ENCODE assay signal across 18 mouse cellular contexts in genomic region chr6:43633308-43633963, GRCm38 (mm10). TPM values are rescaled to one million over a fixed set of nuclear protein-coding genes. Genes with fewer than 3 reads are reported as not detected.
A peak's percentile ranks its signal among the peaks of the same experiment; 100 is the strongest.
DNase-seq lines count a peak whose midpoint lies in the region; ATAC-seq and TF ChIP-seq lines count a peak whose summit lies in the region.
"Had no signal": no experiment of that assay in that cellular context is flagged by ENCODE, and none has a peak within 500 bp of the region (broad histone marks: within the 10 kb centered on the region; RNA-seq: fewer than 3 reads in every experiment).

No protein-coding gene starts in this region.

- TF ChIP-seq CTCF in CH12.LX (conservative IDR thresholded peaks at IDR 0.05 in 1 of 2, IDR thresholded peaks at IDR 0.05 in 1 of 2; ENCODE audit: low read depth in 2 of 2, low read length in 2 of 2): no peak
- no peak for TF ChIP-seq CTCF in embryonic fibroblast, embryonic 13.5 days (IDR thresholded peaks at IDR 0.05; ENCODE audit: borderline replicate concordance, insufficient read depth, low read length)

- H3K4me2 ChIP-seq in CH12.LX (ENCODE audit: insufficient read depth, low read depth, poor library complexity, severe bottlenecking) (no peak overlapping the region), myocyte (ENCODE audit: low read depth) (peak overlapping the region; percentile 16)
- H3K4me2 ChIP-seq in hindbrain, embryonic 13.5 days: no peak overlapping the region
- H3K4me2 ChIP-seq: embryonic facial prominence, embryonic 15.5 days; forebrain, embryonic 15.5 days; heart, embryonic 12.5 days; hindbrain, embryonic 15.5 days had no signal

- H3ac ChIP-seq in myocyte (ENCODE audit: control insufficient read depth, insufficient read length): no peak overlapping the region

- no peaks in the 10 kb centered on the region for H3K9me3 ChIP-seq in CH12.LX (replicated peaks; ENCODE audit: low read length)
- H3K9me3 ChIP-seq in hindbrain, embryonic 13.5 days: no peaks in the 10 kb centered on the region
- H3K9me3 ChIP-seq: embryonic facial prominence, embryonic 15.5 days; forebrain, embryonic 15.5 days; heart, embryonic 12.5 days; hindbrain, embryonic 10.5 days; hindbrain, embryonic 15.5 days had no signal

- no peak for TF ChIP-seq EP300 in CH12.LX (IDR thresholded peaks at IDR 0.05; ENCODE audit: low read length)

- no peak for TF ChIP-seq RAD21 in CH12.LX (IDR thresholded peaks at IDR 0.05; ENCODE audit: low read depth, low read length)

- H3K27me3 ChIP-seq in CH12.LX (replicated peaks): no peaks in the 10 kb centered on the region
- H3K27me3 ChIP-seq in myocyte (ENCODE audit: control insufficient read depth, insufficient read depth, insufficient read length): no peaks in the 10 kb centered on the region
- H3K27me3 ChIP-seq in hindbrain, embryonic 13.5 days: no peaks in the 10 kb centered on the region
- H3K27me3 ChIP-seq: embryonic facial prominence, embryonic 15.5 days; forebrain, embryonic 15.5 days; heart, embryonic 12.5 days; hindbrain, embryonic 15.5 days had no signal

- H3K4me3 ChIP-seq in CH12.LX (replicated peaks in 1 of 3; ENCODE audit: low read depth in 2 of 3, low read length in 2 of 3, poor library complexity in 1 of 3) (no peak overlapping the region), myocyte (no peak overlapping the region)
- H3K4me3 ChIP-seq in embryonic fibroblast, embryonic 13.5 days (ENCODE audit: insufficient read depth, low read length): no peak overlapping the region
- no peak overlapping the region for H3K4me3 ChIP-seq in hindbrain, embryonic 13.5 days
- H3K4me3 ChIP-seq: embryonic facial prominence, embryonic 15.5 days; forebrain, embryonic 15.5 days; heart, adult 2 months; heart, embryonic 12.5 days; hindbrain, embryonic 10.5 days; hindbrain, embryonic 15.5 days had no signal

- DNase-seq in 3T3-L1 (ENCODE audit: low read depth, low spot score): peak; percentile 67
- no peak for DNase-seq in CH12.LX (ENCODE audit: extremely low read depth)
- DNase-seq in thymus, postnatal 0 days (ENCODE audit: low spot score): no peak
- DNase-seq: adrenal gland, postnatal 10 days; cerebellum, adult 11 months; cerebellum, adult 8-10 months; cerebellum, postnatal 14 days; embryo, embryonic 11 days; gastrocnemius, postnatal 10 days; heart, adult 2 months had no signal

- H3K36me3 ChIP-seq in CH12.LX (replicated peaks in 1 of 2; ENCODE audit: control insufficient read depth in 1 of 2, insufficient read depth in 1 of 2, low read length in 1 of 2) (no peaks in the 10 kb centered on the region), myocyte (ENCODE audit: control insufficient read depth, insufficient read depth) (no peaks in the 10 kb centered on the region)
- no peaks in the 10 kb centered on the region for H3K36me3 ChIP-seq in hindbrain, embryonic 13.5 days
- H3K36me3 ChIP-seq: embryonic facial prominence, embryonic 15.5 days; forebrain, embryonic 15.5 days; heart, embryonic 12.5 days; hindbrain, embryonic 10.5 days; hindbrain, embryonic 15.5 days had no signal

- H3K27ac ChIP-seq in CH12.LX (ENCODE audit: insufficient read depth, low read depth): no peak overlapping the region
- peak overlapping the region; percentile 61; the same call in 1 of the 2 replicates for H3K27ac ChIP-seq in embryonic fibroblast, embryonic 13.5 days (ENCODE audit: insufficient read depth, low read length)
- no peak overlapping the region for H3K27ac ChIP-seq in hindbrain, embryonic 13.5 days
- H3K27ac ChIP-seq: embryonic facial prominence, embryonic 15.5 days; forebrain, embryonic 15.5 days; heart, adult 2 months; hindbrain, embryonic 10.5 days; hindbrain, embryonic 15.5 days had no signal

- WGBS in hindbrain, embryonic 13.5 days: 90% methylated on average over 3 of the region's 3 CpGs

- in situ Hi-C loops in CH12.LX (cut with MboI; ENCODE audit: low pct_ligation_motif_present, low pct_unique_long_range_greater_than_20kb, low sequenced_read_pairs): no loop called here

- no peak overlapping the region for H3K9ac ChIP-seq in CH12.LX (ENCODE audit: insufficient read depth, low read depth)
- no peak overlapping the region for H3K9ac ChIP-seq in hindbrain, embryonic 13.5 days
- H3K9ac ChIP-seq: embryonic facial prominence, embryonic 15.5 days; forebrain, embryonic 15.5 days; heart, embryonic 12.5 days; hindbrain, embryonic 15.5 days had no signal

- dilution Hi-C loops in CH12.LX (cut with MboI; ENCODE audit: extremely low pct_ligation_motif_present, extremely low pct_unique_long_range_greater_than_20kb, low sequenced_read_pairs): no loop called here

- H3K4me1 ChIP-seq in CH12.LX (ENCODE audit: control insufficient read depth in 1 of 2, insufficient read depth in 2 of 2): peaks cover under 1 to 13% of the 10 kb centered on the region in 2 experiments; a peak in 3 of 4 replicates
- H3K4me1 ChIP-seq in embryonic fibroblast, embryonic 13.5 days (ENCODE audit: control insufficient read depth, insufficient read depth, low read length): peaks cover 3% of the 10 kb centered on the region; the same call in 1 of the 2 replicates
- no peaks in the 10 kb centered on the region for H3K4me1 ChIP-seq in hindbrain, embryonic 13.5 days (replicated peaks)
- H3K4me1 ChIP-seq: embryonic facial prominence, embryonic 15.5 days; forebrain, embryonic 15.5 days; heart, embryonic 12.5 days; hindbrain, embryonic 10.5 days; hindbrain, embryonic 15.5 days had no signal

- TF ChIP-seq POLR2A in CH12.LX (IDR thresholded peaks at IDR 0.05; ENCODE audit: low read depth, low read length) (no peak), myocyte (IDR thresholded peaks at IDR 0.05; ENCODE audit: insufficient read length, low read depth) (no peak)
- TF ChIP-seq POLR2A in embryonic fibroblast, embryonic 13.5 days (IDR thresholded peaks at IDR 0.05; ENCODE audit: low read depth, low read length): no peak

- ATAC-seq in hindbrain, embryonic 13.5 days (ENCODE audit: low FRiP score): no peak
- ATAC-seq: forebrain, embryonic 15.5 days had no signal

- no peaks in the 10 kb centered on the region for H3K79me2 ChIP-seq in CH12.LX (replicated peaks; ENCODE audit: control insufficient read depth, extremely low read depth, insufficient read depth, poor library complexity, severe bottlenecking)
- no peaks in the 10 kb centered on the region for H3K79me2 ChIP-seq in myocyte (ENCODE audit: control insufficient read depth, insufficient read depth)

TF ChIP-seq in CH12.LX, 34 proteins besides CTCF, POLR2A, EP300 and RAD21:
- TF ChIP-seq MYC (IDR thresholded peaks at IDR 0.05; ENCODE audit: low read depth, low read length) (no peak), MAFK (IDR thresholded peaks at IDR 0.05; ENCODE audit: insufficient replicate concordance, low read length) (peak; percentile 72)

TF ChIP-seq in myocyte, 11 proteins besides CTCF, POLR2A, EP300 and RAD21:
- TF ChIP-seq CEBPB (IDR thresholded peaks at IDR 0.05; ENCODE audit: insufficient read depth, poor library complexity, severe bottlenecking): no peak
- TF ChIP-seq USF1 (IDR thresholded peaks at IDR 0.05; ENCODE audit: low read depth): no peak
- TF ChIP-seq MYOG (IDR thresholded peaks at IDR 0.05; ENCODE audit: control insufficient read depth in 1 of 3, insufficient read depth in 1 of 3, insufficient read length in 2 of 3, low read depth in 2 of 3): no peak
- TF ChIP-seq TCF12 (IDR thresholded peaks at IDR 0.05; ENCODE audit: insufficient read depth, poor library complexity, severe bottlenecking): no peak
- TF ChIP-seq MAX (IDR thresholded peaks at IDR 0.05; ENCODE audit: low read depth): no peak
- TF ChIP-seq TCF3 (IDR thresholded peaks at IDR 0.05; ENCODE audit: insufficient read length, low read depth): no peak
- no peak for TF ChIP-seq E2F4 (IDR thresholded peaks at IDR 0.05; ENCODE audit: insufficient read depth)
- TF ChIP-seq MYOD1 (IDR thresholded peaks at IDR 0.05; ENCODE audit: control insufficient read depth in 1 of 3, insufficient read length in 2 of 3, low read depth in 2 of 3): no peak
- TF ChIP-seq REST (IDR thresholded peaks at IDR 0.05; ENCODE audit: insufficient read depth, insufficient read length): no peak
- no peak for TF ChIP-seq SRF (IDR thresholded peaks at IDR 0.05; ENCODE audit: control insufficient read depth, insufficient read length, low read depth)
TF ChIP-seq in myocyte: peak in this region for 0.

RNA-seq across cellular contexts. Expression of gene Tpk1, which starts 32.6 kb away (rescaled TPM):
- total RNA-seq in CH12.LX (2012; rRNA removed) (3.9 TPM in 2 replicates), CH12.LX (2014; rRNA removed) (6.3 and 6.7 TPM in 2 replicates)
- polyA plus RNA-seq in CH12.LX (2012; ENCODE audit: insufficient read length, low read depth) (4.8 and 5.7 TPM in 2 replicates), myocyte (2012; fragmentation: generic; extraction: Trizol) (1.6 TPM)
- polyA plus RNA-seq in embryonic fibroblast, embryonic 13.5 days (2011; ENCODE audit: insufficient read length, low read depth, missing spikeins): 10.1 and 16.3 TPM in 2 replicates
- polyA plus RNA-seq in hindbrain, embryonic 13.5 days (2015; fragmentation: Nextera tagmentation; extraction: Ambion mirVana): 5.3 and 5.9 TPM in 2 replicates
- 11.0 and 11.7 TPM in 2 replicates for polyA plus RNA-seq in thymus, postnatal 0 days (2015; fragmentation: Nextera tagmentation; extraction: Ambion mirVana)
